Mouse (Mus musculus): ENCODE results near the gene Aldh1l2. TPM values are rescaled to one million over a fixed set of nuclear protein-coding genes. Genes with fewer than 3 reads are reported as not detected.

The Aldh1l2 gene
- polyA plus RNA-seq, 1 experiment = 71.8 TPM

GRCm38 (mm10) chr10:83544103-83544479, 10.2 kb upstream of the Aldh1l2 start:
- TF ChIP-seq E2F4 (IDR thresholded peaks at IDR 0.05; ENCODE audit: insufficient read depth) = no peak
- TF ChIP-seq MYOD1 (IDR thresholded peaks at IDR 0.05; ENCODE audit: control insufficient read depth in 1 of 3, insufficient read length in 2 of 3, low read depth in 2 of 3) = no peak
- TF ChIP-seq TCF12 (IDR thresholded peaks at IDR 0.05; ENCODE audit: insufficient read depth, poor library complexity, severe bottlenecking) = no peak
- no peak for TF ChIP-seq USF1 (IDR thresholded peaks at IDR 0.05; ENCODE audit: low read depth)
- TF ChIP-seq TCF3 (IDR thresholded peaks at IDR 0.05; ENCODE audit: insufficient read length, low read depth) = no peak
- TF ChIP-seq POLR2A (IDR thresholded peaks at IDR 0.05; ENCODE audit: insufficient read length, low read depth) = no peak
- TF ChIP-seq REST (IDR thresholded peaks at IDR 0.05; ENCODE audit: insufficient read depth, insufficient read length) = no peak
- TF ChIP-seq MYOG (IDR thresholded peaks at IDR 0.05; ENCODE audit: control insufficient read depth in 1 of 3, insufficient read depth in 1 of 3, insufficient read length in 2 of 3, low read depth in 2 of 3) = no peak
- no peak for TF ChIP-seq CEBPB (IDR thresholded peaks at IDR 0.05; ENCODE audit: insufficient read depth, poor library complexity, severe bottlenecking)
- TF ChIP-seq MAX (IDR thresholded peaks at IDR 0.05; ENCODE audit: low read depth) = no peak
- H3ac ChIP-seq (ENCODE audit: control insufficient read depth, insufficient read length) = peak overlapping the region; percentile 78
- no peaks in the 10 kb centered on the region for H3K27me3 ChIP-seq (ENCODE audit: control insufficient read depth, insufficient read depth, insufficient read length)
- H3K4me2 ChIP-seq (ENCODE audit: low read depth) = peak overlapping the region; percentile 80
- H3K4me3 ChIP-seq = peak overlapping the region; percentile 66
- peaks cover 41% of the 10 kb centered on the region for H3K79me2 ChIP-seq (ENCODE audit: control insufficient read depth, insufficient read depth)
- peaks cover 15% of the 10 kb centered on the region for H3K36me3 ChIP-seq (ENCODE audit: control insufficient read depth, insufficient read depth)

DNA sequence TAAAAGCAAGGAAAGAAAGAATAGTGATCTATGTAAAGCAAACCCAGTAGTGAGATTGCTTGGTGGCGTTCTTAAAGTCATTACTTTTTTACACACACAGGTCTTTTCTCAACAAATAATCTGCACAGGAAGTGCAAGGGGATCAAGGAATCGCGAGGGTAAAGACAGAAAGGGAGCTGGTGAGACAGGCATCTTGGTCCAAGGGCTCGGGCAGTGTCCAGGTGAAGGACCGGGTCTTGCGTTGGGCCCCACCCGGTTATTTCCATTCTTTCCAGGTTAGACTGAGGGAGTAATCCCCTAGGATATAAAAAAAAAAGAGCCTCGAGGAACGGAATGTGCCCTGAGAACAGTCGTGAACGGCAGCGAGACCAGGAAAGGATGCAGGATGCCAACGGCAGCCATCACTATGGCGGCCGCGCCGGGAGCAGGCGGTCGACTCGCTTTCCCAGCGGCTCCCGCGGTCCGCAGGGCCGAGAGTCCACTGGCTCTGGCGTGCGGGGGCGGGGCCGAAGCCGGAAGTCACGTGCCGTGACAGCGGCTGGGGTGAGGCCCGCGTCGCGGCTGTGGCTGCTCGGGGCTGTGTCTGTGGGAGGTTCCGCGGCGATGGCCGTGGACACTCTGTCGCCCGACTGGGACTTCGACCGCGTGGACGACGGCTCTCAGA, 9.6 kb upstream of the Aldh1l2 start, which contains the start of gene Washc4:
Gene Washc4, plus strand, starts transcription at position 314 of the 664 bp plus-strand sequence.
- Histone ChIP-seq H3K4me2 (ENCODE audit: low read depth) (peak within 1 kb of the TSS; percentile 88), H3K27me3 (ENCODE audit: control insufficient read depth, insufficient read depth, insufficient read length) (no peaks in the 10 kb centered on the region), H3K79me2 (ENCODE audit: control insufficient read depth, insufficient read depth) (peaks cover 41% of the 10 kb centered on the region), H3ac (ENCODE audit: control insufficient read depth, insufficient read length) (peak within 1 kb of the TSS; percentile 78), H3K36me3 (ENCODE audit: control insufficient read depth, insufficient read depth) (peaks cover 11% of the 10 kb centered on the region), H3K4me3 (peak within 1 kb of the TSS; percentile 66)
- TF ChIP-seq POLR2A (IDR thresholded peaks at IDR 0.05; ENCODE audit: insufficient read length, low read depth) (peak; percentile 95), REST (IDR thresholded peaks at IDR 0.05; ENCODE audit: insufficient read depth, insufficient read length) (peak; percentile 25), MYOG (IDR thresholded peaks at IDR 0.05; ENCODE audit: control insufficient read depth in 1 of 3, insufficient read depth in 1 of 3, insufficient read length in 2 of 3, low read depth in 2 of 3) (peak in 2 of 3 experiments; percentile 2 to 48), SRF (IDR thresholded peaks at IDR 0.05; ENCODE audit: control insufficient read depth, insufficient read length, low read depth) (peak; percentile 41), CEBPB (IDR thresholded peaks at IDR 0.05; ENCODE audit: insufficient read depth, poor library complexity, severe bottlenecking) (no peak), E2F4 (IDR thresholded peaks at IDR 0.05; ENCODE audit: insufficient read depth) (peak; percentile 4), MAX (IDR thresholded peaks at IDR 0.05; ENCODE audit: low read depth) (no peak), POLR2AphosphoS2 (IDR thresholded peaks at IDR 0.05; ENCODE audit: insufficient read length, low read depth) (peak; percentile 96), TCF3 (IDR thresholded peaks at IDR 0.05; ENCODE audit: insufficient read length, low read depth) (no peak), MYOD1 (IDR thresholded peaks at IDR 0.05; ENCODE audit: control insufficient read depth in 1 of 3, insufficient read length in 2 of 3, low read depth in 2 of 3) (peak in 1 of 3 experiments; percentile 58), USF1 (IDR thresholded peaks at IDR 0.05; ENCODE audit: low read depth) (peak; percentile 90)

DNA sequence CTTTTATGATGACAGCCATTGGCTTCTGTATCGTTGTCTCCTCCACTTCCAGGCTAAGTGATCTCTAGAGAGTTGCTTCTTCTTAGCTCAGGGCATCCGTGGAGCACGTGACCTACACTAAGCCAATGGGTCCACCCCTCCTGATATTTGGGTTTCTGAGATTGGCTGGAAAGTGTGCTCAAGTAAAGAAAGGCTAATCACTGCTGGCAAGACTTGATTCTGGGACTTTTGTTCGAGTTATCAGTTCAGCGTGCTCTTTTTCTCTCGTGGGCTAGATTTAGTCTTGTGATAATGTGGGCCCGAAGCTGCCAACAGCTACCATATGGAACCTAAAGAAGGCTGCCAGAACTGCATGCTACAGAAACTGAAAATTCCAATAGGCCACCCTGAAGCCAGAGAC, 8.3 kb upstream of the Aldh1l2 start:
- no peak overlapping the region for H3K4me3 ChIP-seq
- no peak overlapping the region for H3ac ChIP-seq (ENCODE audit: control insufficient read depth, insufficient read length)
- no peak for TF ChIP-seq POLR2AphosphoS2 (IDR thresholded peaks at IDR 0.05; ENCODE audit: insufficient read length, low read depth)
- TF ChIP-seq SRF (IDR thresholded peaks at IDR 0.05; ENCODE audit: control insufficient read depth, insufficient read length, low read depth) = no peak
- TF ChIP-seq MAX (IDR thresholded peaks at IDR 0.05; ENCODE audit: low read depth) = no peak
- TF ChIP-seq TCF12 (IDR thresholded peaks at IDR 0.05; ENCODE audit: insufficient read depth, poor library complexity, severe bottlenecking) = no peak
- no peak for TF ChIP-seq MYOD1 (IDR thresholded peaks at IDR 0.05; ENCODE audit: control insufficient read depth in 1 of 3, insufficient read length in 2 of 3, low read depth in 2 of 3)
- TF ChIP-seq POLR2A (IDR thresholded peaks at IDR 0.05; ENCODE audit: insufficient read length, low read depth) = no peak
- TF ChIP-seq TCF3 (IDR thresholded peaks at IDR 0.05; ENCODE audit: insufficient read length, low read depth) = no peak
- TF ChIP-seq USF1 (IDR thresholded peaks at IDR 0.05; ENCODE audit: low read depth) = no peak
- no peak for TF ChIP-seq E2F4 (IDR thresholded peaks at IDR 0.05; ENCODE audit: insufficient read depth)
- TF ChIP-seq REST (IDR thresholded peaks at IDR 0.05; ENCODE audit: insufficient read depth, insufficient read length) = no peak
- TF ChIP-seq MYOG (IDR thresholded peaks at IDR 0.05; ENCODE audit: control insufficient read depth in 1 of 3, insufficient read depth in 1 of 3, insufficient read length in 2 of 3, low read depth in 2 of 3) = no peak
- no peak for TF ChIP-seq CEBPB (IDR thresholded peaks at IDR 0.05; ENCODE audit: insufficient read depth, poor library complexity, severe bottlenecking)
- H3K27me3 ChIP-seq (ENCODE audit: control insufficient read depth, insufficient read depth, insufficient read length) = no peaks in the 10 kb centered on the region
- H3K79me2 ChIP-seq (ENCODE audit: control insufficient read depth, insufficient read depth) = peaks cover 31% of the 10 kb centered on the region
- H3K4me2 ChIP-seq (ENCODE audit: low read depth) = no peak overlapping the region
- H3K36me3 ChIP-seq (ENCODE audit: control insufficient read depth, insufficient read depth) = no peaks in the 10 kb centered on the region

GRCm38 (mm10) chr10:83540092-83540491, 6.2 kb upstream of the Aldh1l2 start:
- Histone ChIP-seq H3K27me3 (ENCODE audit: control insufficient read depth, insufficient read depth, insufficient read length) (no peaks in the 10 kb centered on the region), H3K4me3 (no peak overlapping the region), H3K4me2 (ENCODE audit: low read depth) (no peak overlapping the region), H3K36me3 (ENCODE audit: control insufficient read depth, insufficient read depth) (no peaks in the 10 kb centered on the region), H3ac (ENCODE audit: control insufficient read depth, insufficient read length) (no peak overlapping the region), H3K79me2 (ENCODE audit: control insufficient read depth, insufficient read depth) (peaks cover 11% of the 10 kb centered on the region)
- TF ChIP-seq POLR2AphosphoS2 (IDR thresholded peaks at IDR 0.05; ENCODE audit: insufficient read length, low read depth) = no peak
- TF ChIP-seq MYOD1 (IDR thresholded peaks at IDR 0.05; ENCODE audit: control insufficient read depth in 1 of 3, insufficient read length in 2 of 3, low read depth in 2 of 3) = peak; percentile 17 to 56 (median 24)
- TF ChIP-seq MYOG (IDR thresholded peaks at IDR 0.05; ENCODE audit: control insufficient read depth in 1 of 3, insufficient read depth in 1 of 3, insufficient read length in 2 of 3, low read depth in 2 of 3) = peak in 2 of 3 experiments; percentile 16 to 58

All from myocyte (in vitro differentiated cells).